Mouse (Mus musculus): ENCODE results near the gene Olfr464.

GRCm38 (mm10) chr11:87904331-87904730 is 16.4 kb downstream of the Olfr464 start:
- no peak for TF ChIP-seq CTCF (conservative IDR thresholded peaks at IDR 0.05 in 1 of 2, IDR thresholded peaks at IDR 0.05 in 1 of 2; ENCODE audit: low read depth in 2 of 2, low read length in 2 of 2)
- TF ChIP-seq POLR2A (IDR thresholded peaks at IDR 0.05; ENCODE audit: low read depth, low read length), result no peak
- no peak for TF ChIP-seq ZNF384 (IDR thresholded peaks at IDR 0.05; ENCODE audit: low read depth, low read length)
- no peak for TF ChIP-seq NRF1 (IDR thresholded peaks at IDR 0.05; ENCODE audit: low read depth, low read length)
- no peak for TF ChIP-seq CHD2 (IDR thresholded peaks at IDR 0.05; ENCODE audit: low read length)
- TF ChIP-seq EP300 (IDR thresholded peaks at IDR 0.05; ENCODE audit: low read length), result no peak
- TF ChIP-seq TBP (conservative IDR thresholded peaks at IDR 0.05; ENCODE audit: low read depth, low read length), result no peak
- no peak for TF ChIP-seq USF2 (conservative IDR thresholded peaks at IDR 0.05; ENCODE audit: low read depth, low read length)
- no peak for TF ChIP-seq ETS1 (conservative IDR thresholded peaks at IDR 0.05; ENCODE audit: low read depth, low read length)
- no peak for TF ChIP-seq USF1 (IDR thresholded peaks at IDR 0.05; ENCODE audit: low read depth, low read length)
- TF ChIP-seq MAZ (IDR thresholded peaks at IDR 0.05; ENCODE audit: low read depth, low read length), result no peak
- TF ChIP-seq SMC3 (IDR thresholded peaks at IDR 0.05; ENCODE audit: low read depth, low read length), result no peak
- no peak for TF ChIP-seq TCF12 (IDR thresholded peaks at IDR 0.05; ENCODE audit: low read depth, low read length)
- TF ChIP-seq MXI1 (IDR thresholded peaks at IDR 0.05; ENCODE audit: low read depth, low read length), result no peak
